Mouse (Mus musculus) forebrain, embryonic 12.5 days (tissue): ENCODE measurements around the gene Bst2. TPM values are rescaled to one million over a fixed set of nuclear protein-coding genes. Genes with fewer than 3 reads are reported as not detected.

Experiments
- ATAC-seq: fragments of 200-750 bp; cut with Nextera tagmentation; 2 replicates; pipeline ENCODE4 v1.8.0; 2017; ENCODE audit warnings: moderate TSS enrichment; ENCODE audit not compliant: low FRiP score
- H3K27ac ChIP-seq: fragments of 300-500 bp; sonication (generic); 2 replicates; pipeline ENCODE4 v1.5.1; 2016; ENCODE audit warnings: mild to moderate bottlenecking
- H3K27me3 ChIP-seq: fragments of 300-500 bp; sonication (generic); 2 replicates; pipeline ENCODE4 v1.6.1; 2016; ENCODE audit warnings: mild to moderate bottlenecking
- H3K36me3 ChIP-seq: fragments of 300-500 bp; sonication (generic); replicated peaks from 2 replicates; pipeline ENCODE4 v1.6.1; 2016; ENCODE audit warnings: mild to moderate bottlenecking
- H3K4me1 ChIP-seq: fragments of 300-500 bp; sonication (generic); 2 replicates; pipeline ENCODE4 v1.6.1; 2016
- H3K4me2 ChIP-seq: fragments of 300-500 bp; sonication (generic); 2 replicates; pipeline ENCODE4 v1.6.1; 2016; ENCODE audit warnings: mild to moderate bottlenecking, moderate library complexity
- H3K4me3 ChIP-seq: fragments of 300-500 bp; sonication (generic); replicated peaks from 2 replicates; pipeline ENCODE4 v1.5.1; 2016; ENCODE audit warnings: mild to moderate bottlenecking
- H3K9ac ChIP-seq: fragments of 300-500 bp; sonication (generic); 2 replicates; pipeline ENCODE4 v1.6.1; 2016; ENCODE audit warnings: mild to moderate bottlenecking
- H3K9me3 ChIP-seq: fragments of 300-500 bp; sonication (generic); 2 replicates; pipeline ENCODE4 v1.6.1; 2016
- WGBS: fragments of 180-500 bp; shearing (Covaris S2); methylation state at CpG from one replicate; pipeline ENCODE4 v1.1.7; 2016; 5-methylcytosine and 5-hydroxymethylcytosine counted together
- polyA plus RNA-seq: library from polyadenylated mRNA; unstranded; fragments of >200 nt; fragmentation: Nextera tagmentation; extraction: Ambion mirVana; gene quantifications from 2 replicates; pipeline ENCODE4 v1.2.1, GENCODE M21; 2016

The Bst2 gene
- polyA plus RNA-seq, 1 experiment from 2014 or later = 8.5 TPM

DNA sequence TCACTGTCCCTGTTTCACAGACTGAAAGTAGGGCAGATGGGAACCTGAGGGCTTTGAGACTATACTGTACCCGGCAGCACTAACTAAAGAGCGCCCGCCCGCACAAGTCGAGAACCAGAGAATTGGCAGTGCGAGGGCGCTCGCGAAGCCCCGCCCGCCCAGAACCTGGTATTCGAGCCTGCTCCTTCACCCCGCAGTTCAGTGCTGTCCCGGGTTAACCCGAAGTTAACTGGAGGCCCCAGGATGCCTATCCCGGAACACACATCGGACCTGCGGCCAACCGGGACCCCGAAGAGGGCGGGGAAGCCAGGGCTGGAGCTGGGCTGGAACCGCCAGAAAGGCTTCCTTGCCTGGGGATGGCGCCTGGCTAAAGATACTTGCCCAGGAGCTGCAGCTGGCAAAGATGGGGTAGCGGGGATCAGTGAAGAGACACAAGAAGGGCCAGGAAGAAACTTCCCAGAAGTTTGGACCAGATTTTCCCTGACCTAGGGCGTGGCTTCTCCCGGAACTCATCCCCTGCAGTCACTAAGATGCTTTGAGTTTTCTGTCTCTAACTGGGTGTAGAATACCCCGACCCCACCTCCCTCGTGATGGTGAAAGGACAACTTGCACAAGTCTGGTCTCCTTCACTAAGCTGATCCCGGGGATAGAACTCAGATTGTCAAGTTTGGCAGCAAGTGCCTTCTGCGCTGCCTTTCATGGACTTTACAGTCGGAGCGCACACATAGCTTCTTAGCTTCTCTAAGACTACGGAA lies 49.4 kb downstream of the Bst2 start, which contains the start of gene Gtpbp3:
Gtpbp3 (plus strand) TSS at position 413 of the 755 bp plus-strand sequence.
- H3K9me3 ChIP-seq = no peaks in the 10 kb centered on the region
- under 1% methylated on average over 33 of the region's 33 CpGs for whole genome bisulfite sequencing
- H3K4me2 ChIP-seq = peak within 1 kb of the TSS; percentile 100
- peak within 1 kb of the TSS; percentile 65 for H3K4me3 ChIP-seq
- peaks cover 46% of the 10 kb centered on the region for H3K36me3 ChIP-seq
- peaks cover 51% of the 10 kb centered on the region for H3K4me1 ChIP-seq
- H3K27ac ChIP-seq = peak within 1 kb of the TSS; percentile 88
- H3K27me3 ChIP-seq = no peaks in the 10 kb centered on the region
- peak; percentile 33 for ATAC-seq
- peak within 1 kb of the TSS; percentile 80 for H3K9ac ChIP-seq

DNA sequence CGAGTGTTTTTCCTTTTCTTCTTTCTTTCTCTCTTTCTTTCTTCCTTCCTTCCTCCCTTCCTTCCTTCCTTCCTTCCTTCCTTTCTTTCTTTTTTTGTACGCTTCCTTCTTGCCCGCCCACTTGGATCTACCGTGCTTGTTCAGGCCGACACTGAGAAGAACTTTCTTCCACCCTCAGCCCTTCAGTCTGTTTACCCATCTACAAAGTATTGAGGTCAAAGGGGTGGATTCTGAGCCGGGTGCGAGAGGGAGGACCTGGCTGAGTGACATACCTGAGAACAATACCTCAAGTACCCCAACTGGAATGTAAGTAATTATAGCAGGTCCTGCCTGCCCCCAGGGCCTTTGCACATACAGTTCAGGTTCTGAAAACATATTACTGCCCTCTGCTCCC lies 51.1 kb downstream of the Bst2 start:
- Histone ChIP-seq H3K36me3 (peaks cover 45% of the 10 kb centered on the region), H3K4me2 (peak overlapping the region; percentile 75)
- 13% methylated on average over 7 of the region's 7 CpGs for WGBS

DNA sequence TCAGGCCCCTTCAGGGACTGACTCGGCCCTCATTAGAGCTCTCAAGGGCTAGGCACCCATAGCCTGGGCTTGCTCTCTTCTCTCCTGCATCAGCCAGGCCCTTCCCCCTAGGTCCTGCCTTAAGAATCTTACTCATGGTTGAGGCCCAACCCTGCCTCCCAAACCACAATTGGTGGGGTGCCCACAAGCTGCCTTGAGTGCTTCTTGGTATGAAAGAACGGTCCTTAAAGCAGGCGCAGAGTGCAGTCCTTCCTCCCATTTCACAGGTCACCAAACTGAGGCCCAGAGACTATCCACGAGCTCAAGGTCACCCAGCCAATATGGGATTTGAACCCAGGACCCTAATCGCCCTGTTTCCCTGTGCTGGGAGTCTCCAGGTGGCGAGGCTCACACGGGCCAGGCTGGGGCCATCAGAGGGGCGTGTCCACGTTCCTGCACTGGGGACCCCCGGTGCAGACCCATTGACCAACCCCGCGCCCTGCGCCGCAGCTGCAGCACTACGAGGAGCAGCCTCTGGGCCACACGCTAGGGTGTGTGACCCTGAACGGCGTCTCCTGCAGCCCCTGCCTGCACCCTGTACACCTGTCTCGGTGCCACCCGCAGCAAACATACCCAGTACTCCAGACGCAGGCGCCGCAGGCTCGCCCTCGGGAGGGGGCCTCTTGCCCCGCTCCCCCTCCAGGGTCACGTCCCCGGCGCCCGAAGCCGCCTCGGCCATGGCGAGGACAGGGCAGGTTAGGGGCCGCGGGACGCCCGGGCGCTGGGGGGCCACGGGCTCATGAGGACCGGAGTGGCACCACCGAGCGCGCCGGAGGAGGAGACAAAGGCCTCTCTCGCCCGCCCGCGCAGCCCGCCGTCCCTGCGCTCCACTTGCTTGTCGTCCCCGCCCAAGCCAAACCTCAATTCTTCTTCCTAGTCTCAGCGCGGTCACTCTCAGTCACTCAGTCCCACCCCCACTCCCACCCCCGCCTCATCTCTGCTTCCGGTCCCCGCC lies 51.8 kb downstream of the Bst2 start, which contains the start of gene Ano8:
Ano8 (minus strand) TSS at position 822 of the 994 bp plus-strand sequence.
- WGBS = 5% methylated on average over 57 of the region's 58 CpGs
- Histone ChIP-seq H3K4me3 (peak within 1 kb of the TSS; percentile 92), H3K4me1 (peaks cover 57% of the 10 kb centered on the region), H3K36me3 (peaks cover 45% of the 10 kb centered on the region), H3K9ac (peak within 1 kb of the TSS; percentile 99), H3K27me3 (no peaks in the 10 kb centered on the region; the same call in 1 of the 2 replicates), H3K9me3 (no peaks in the 10 kb centered on the region), H3K27ac (peak within 1 kb of the TSS; percentile 88), H3K4me2 (peak within 1 kb of the TSS; percentile 75)
- ATAC-seq = peak; percentile 70

More for the DNA sequence above, 51.1 kb downstream of the Bst2 start:
- H3K9ac ChIP-seq = peak overlapping the region; percentile 99
- no peaks in the 10 kb centered on the region for H3K9me3 ChIP-seq
- peak overlapping the region; percentile 92 for H3K4me3 ChIP-seq
- peak overlapping the region; percentile 88 for H3K27ac ChIP-seq
- no peak for ATAC-seq
- peaks cover 56% of the 10 kb centered on the region for H3K4me1 ChIP-seq
- H3K27me3 ChIP-seq = no peaks in the 10 kb centered on the region; the same call in 1 of the 2 replicates

DNA sequence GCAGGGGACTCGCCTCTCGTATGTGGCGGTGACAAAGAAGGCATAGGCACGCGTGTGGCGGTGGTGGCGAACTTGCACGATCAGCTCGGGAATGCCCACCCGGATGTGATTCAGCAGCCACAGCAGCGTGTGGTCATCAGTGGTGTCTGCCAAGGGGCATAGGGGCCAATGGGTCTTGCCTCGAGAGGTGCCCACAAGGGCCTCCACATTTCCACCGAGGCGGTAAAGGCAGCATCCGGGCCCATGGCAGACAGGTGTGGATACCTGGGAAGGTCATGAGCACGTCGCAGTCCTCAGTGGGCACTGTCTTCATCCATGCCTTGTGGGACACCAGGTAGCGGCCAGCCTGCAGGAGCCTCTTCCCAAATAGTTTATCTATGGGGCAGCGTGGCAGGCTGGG lies 52.5 kb downstream of the Bst2 start:
- 91% methylated on average over 19 of the region's 19 CpGs for WGBS
- no peak for ATAC-seq
- no peaks in the 10 kb centered on the region for H3K9me3 ChIP-seq
- H3K27me3 ChIP-seq = no peaks in the 10 kb centered on the region; the same call in 1 of the 2 replicates
- no peak overlapping the region for H3K27ac ChIP-seq
- H3K36me3 ChIP-seq = peaks cover 52% of the 10 kb centered on the region
- H3K4me3 ChIP-seq = peak overlapping the region; percentile 92
- H3K4me2 ChIP-seq = peak overlapping the region; percentile 75
- peak overlapping the region; percentile 99 for H3K9ac ChIP-seq
- peaks cover 51% of the 10 kb centered on the region for H3K4me1 ChIP-seq

Other genes starting within 250 kb of the Bst2 start
- 76.7 and 77.1 TPM in 2 replicates for gene Use1, start 170.6 kb downstream of the Bst2 start, polyA plus RNA-seq
- gene Ocel1, start 166.2 kb downstream of the Bst2 start, polyA plus RNA-seq = 3.2 and 4.4 TPM in 2 replicates
- 31.5 and 35.3 TPM in 2 replicates for gene Nr2f6, start 155.5 kb downstream of the Bst2 start, polyA plus RNA-seq
- 3.2 and 4.6 TPM in 2 replicates for gene Ushbp1, start 141.7 kb downstream of the Bst2 start, polyA plus RNA-seq
- 89.4 and 110 TPM in 2 replicates for gene Babam1, start 140.6 kb downstream of the Bst2 start, polyA plus RNA-seq
- 34.2 and 38.0 TPM in 2 replicates for gene Ankle1, start 131.4 kb downstream of the Bst2 start, polyA plus RNA-seq
- 99.3 and 99.8 TPM in 2 replicates for gene Abhd8, start 73.8 kb downstream of the Bst2 start, polyA plus RNA-seq
- 207 and 219 TPM in 2 replicates for gene Mrpl34, start 72.5 kb downstream of the Bst2 start, polyA plus RNA-seq
- gene Dda1, start 68.3 kb downstream of the Bst2 start, polyA plus RNA-seq = 146 and 155 TPM in 2 replicates
- gene Ano8, start 51.5 kb downstream of the Bst2 start, polyA plus RNA-seq = 11.1 and 13.4 TPM in 2 replicates
- 12.6 and 15.1 TPM in 2 replicates for gene Gtpbp3, start 49.4 kb downstream of the Bst2 start, polyA plus RNA-seq
- 27.6 and 30.2 TPM in 2 replicates for gene Plvap, start 25.7 kb downstream of the Bst2 start, polyA plus RNA-seq
- 0.20 and 0.21 TPM in 2 replicates for gene Ccdc194, start 11.7 kb downstream of the Bst2 start, polyA plus RNA-seq
- gene Mvb12a, start 5.5 kb upstream of the Bst2 start, polyA plus RNA-seq = 48.1 and 52.1 TPM in 2 replicates
- 0.19 TPM in 1 of 2 replicates, not detected in the other for gene Tmem221, start 21.4 kb upstream of the Bst2 start, polyA plus RNA-seq
- not detected in 2 replicates for gene Nxnl1, start 29.1 kb upstream of the Bst2 start, polyA plus RNA-seq
- gene Slc27a1, start 31.4 kb upstream of the Bst2 start, polyA plus RNA-seq = 44.6 and 45.2 TPM in 2 replicates
- 199 and 208 TPM in 2 replicates for gene Pgls, start 54.7 kb upstream of the Bst2 start, polyA plus RNA-seq
- 4.3 and 5.6 TPM in 2 replicates for gene Fam129c, start 60.2 kb upstream of the Bst2 start, polyA plus RNA-seq
- 42.7 TPM in 2 replicates for gene Colgalt1, start 73.5 kb upstream of the Bst2 start, polyA plus RNA-seq
- 13.7 and 16.0 TPM in 2 replicates for gene Unc13a, start 134.3 kb upstream of the Bst2 start, polyA plus RNA-seq
- 2.5 and 2.9 TPM in 2 replicates for gene Jak3, start 138.8 kb upstream of the Bst2 start, polyA plus RNA-seq
- not detected in 2 replicates for gene Insl3, start 151.8 kb upstream of the Bst2 start, polyA plus RNA-seq
- 0.36 and 0.72 TPM in 2 replicates for gene B3gnt3, start 164.3 kb upstream of the Bst2 start, polyA plus RNA-seq
- 38.4 and 38.9 TPM in 2 replicates for gene Fcho1, start 188.3 kb upstream of the Bst2 start, polyA plus RNA-seq